Mouse (Mus musculus) stomach, postnatal 0 days (tissue): ENCODE data around the gene Cbr1.

Source experiments
- CTCF ChIP-seq: IDR thresholded peaks from 2 replicates; pipeline ENCODE4 v1.5.1; 2016; ENCODE audit warnings: antibody characterized with exemption, low read depth, mild to moderate bottlenecking, moderate library complexity
- EP300 ChIP-seq: optimal IDR thresholded peaks from 2 replicates; pipeline ENCODE3; 2016; ENCODE audit warnings: antibody characterized with exemption

DNA sequence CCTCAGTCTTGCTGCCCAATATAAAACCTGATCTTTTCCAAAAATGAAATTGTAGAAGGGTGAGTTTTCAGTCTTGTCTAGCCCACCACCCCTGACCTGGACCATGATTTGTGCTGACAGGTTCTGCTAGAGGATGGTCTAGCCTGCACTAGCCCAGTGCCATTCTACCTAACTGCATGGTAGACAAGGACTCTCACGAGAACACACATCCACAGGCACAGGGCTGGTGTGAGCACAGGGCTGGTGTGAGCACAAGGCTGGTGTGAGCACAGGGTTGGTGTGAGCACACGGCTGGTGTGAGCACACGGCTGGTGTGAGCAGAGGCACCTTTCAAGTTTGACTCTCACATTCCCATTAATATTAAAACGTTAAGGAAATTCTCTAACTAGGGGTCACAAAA is 19.0 kb downstream of the Cbr1 start:
- TF ChIP-seq CTCF: no peak
- TF ChIP-seq EP300: no peak
